Mouse (Mus musculus): ENCODE measurements around the gene Akt3.

DNA sequence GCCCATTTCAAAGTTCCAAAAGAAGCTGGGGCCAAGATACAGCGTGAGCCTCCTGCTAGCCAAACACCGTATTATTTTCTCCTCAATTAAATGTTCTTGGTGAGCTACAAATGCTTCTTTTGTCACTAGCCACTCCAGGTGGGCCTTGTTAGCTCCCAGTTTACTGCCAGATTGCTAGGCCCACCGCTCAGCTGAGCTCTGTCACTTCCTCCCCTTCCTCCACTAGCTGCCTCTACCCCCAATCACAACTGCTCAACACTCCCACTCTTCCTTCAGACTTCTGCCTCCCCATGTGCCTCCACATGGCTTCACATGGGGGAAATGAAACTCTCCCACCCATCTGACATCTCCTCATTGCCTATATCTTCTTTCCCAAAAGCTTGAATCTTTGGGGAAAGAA, 28.8 kb upstream of the Akt3 start:
- TF ChIP-seq EP300 (IDR thresholded peaks at IDR 0.05) (no peak), CTCF (IDR thresholded peaks at IDR 0.05) (no peak)
